Comparison of ENCODE assay signal across 8 mouse cellular contexts in genomic region chr14:72982981-72983436, GRCm38 (mm10).
DNase-seq lines count a peak whose midpoint lies in the region; ATAC-seq and TF ChIP-seq lines count a peak whose summit lies in the region.

No protein-coding gene starts in this region.

- no peak for ATAC-seq in liver, embryonic 11.5 days (replicated peaks; ENCODE audit: low FRiP score)
- ATAC-seq in liver, embryonic 16.5 days (ENCODE audit: low read depth): no peak
- no peak for ATAC-seq in cerebellum, adult (ENCODE audit: insufficient number of reproducible peaks, low FRiP score, low TSS enrichment)

- no peaks in the 10 kb centered on the region for H3K27me3 ChIP-seq in liver, embryonic 11.5 days (replicated peaks; ENCODE audit: control insufficient read depth, insufficient read depth, low read length)
- H3K27me3 ChIP-seq in heart, embryonic 10.5 days (ENCODE audit: insufficient read depth, poor library complexity, severe bottlenecking): no peaks in the 10 kb centered on the region
- no peaks in the 10 kb centered on the region for H3K27me3 ChIP-seq in liver, embryonic 16.5 days (ENCODE audit: control insufficient read depth, insufficient read depth, low read depth, low read length)

- H3K27ac ChIP-seq in liver, embryonic 11.5 days (ENCODE audit: low read depth, low read length): no peak overlapping the region
- H3K27ac ChIP-seq in heart, embryonic 10.5 days: no peak overlapping the region
- H3K27ac ChIP-seq in liver, embryonic 16.5 days (ENCODE audit: low read length): no peak overlapping the region

- TF ChIP-seq POLR2A in brain, embryonic 14.5 days (IDR thresholded peaks at IDR 0.05; ENCODE audit: borderline replicate concordance, extremely low read depth, insufficient read depth, insufficient read length, poor library complexity, severe bottlenecking): no peak

- H3K4me2 ChIP-seq in liver, embryonic 11.5 days: peak overlapping the region; percentile 40; the same call in 1 of the 2 replicates
- peak overlapping the region; percentile 44 for H3K4me2 ChIP-seq in liver, embryonic 16.5 days (ENCODE audit: low read depth, low read length)

- no peaks in the 10 kb centered on the region for H3K36me3 ChIP-seq in liver, embryonic 11.5 days (ENCODE audit: control insufficient read depth, insufficient read depth, low read length)
- no peaks in the 10 kb centered on the region for H3K36me3 ChIP-seq in heart, embryonic 10.5 days
- no peaks in the 10 kb centered on the region for H3K36me3 ChIP-seq in liver, embryonic 16.5 days (ENCODE audit: control insufficient read depth, insufficient read depth)

- no peak for TF ChIP-seq CTCF in brain, embryonic 14.5 days (IDR thresholded peaks at IDR 0.05; ENCODE audit: borderline replicate concordance, extremely low read depth, insufficient read depth, insufficient read length)

- no peaks in the 10 kb centered on the region for H3K4me1 ChIP-seq in liver, embryonic 11.5 days (replicated peaks; ENCODE audit: control insufficient read depth, insufficient read depth, low read length)
- no peaks in the 10 kb centered on the region for H3K4me1 ChIP-seq in heart, embryonic 10.5 days
- no peaks in the 10 kb centered on the region for H3K4me1 ChIP-seq in liver, embryonic 16.5 days (ENCODE audit: control insufficient read depth, low read depth, low read length)

- DNase-seq in liver, embryonic 11.5 days (ENCODE audit: low spot score): no peak
- DNase-seq in liver: no peak
- peak; percentile 43 for DNase-seq in brain, embryonic 14.5 days (ENCODE audit: low read depth)
- no peak for DNase-seq in heart, embryonic 10.5 days (ENCODE audit: low spot score)
- DNase-seq in urinary bladder, postnatal 10 days (ENCODE audit: low spot score): no peak
- DNase-seq in layer of hippocampus, postnatal 10 days (ENCODE audit: low spot score in 2 of 2): no peak

- no peaks in the 10 kb centered on the region for H3K9me3 ChIP-seq in liver, embryonic 11.5 days (ENCODE audit: control insufficient read depth, low read length)
- H3K9me3 ChIP-seq in heart, embryonic 10.5 days: no peaks in the 10 kb centered on the region
- H3K9me3 ChIP-seq in liver, embryonic 16.5 days (replicated peaks; ENCODE audit: control insufficient read depth, low read length): no peaks in the 10 kb centered on the region

- no peak overlapping the region for H3K9ac ChIP-seq in liver, embryonic 11.5 days (ENCODE audit: low read depth, low read length)
- H3K9ac ChIP-seq in liver, embryonic 16.5 days (ENCODE audit: low read depth, low read length): no peak overlapping the region

- no peak overlapping the region for H3K4me3 ChIP-seq in liver, embryonic 11.5 days (ENCODE audit: low read depth, low read length)
- H3K4me3 ChIP-seq in heart, embryonic 10.5 days: 0 out of 2 replicates have a peak overlapping the region, but pooled peaks have one; percentile 24
- no peak overlapping the region for H3K4me3 ChIP-seq in liver, embryonic 16.5 days (ENCODE audit: low read depth, low read length)

- 60% methylated on average over 12 of the region's 12 CpGs for WGBS in liver, embryonic 11.5 days
- WGBS in heart, embryonic 10.5 days: 70% methylated on average over 12 of the region's 12 CpGs
- 61% methylated on average over 12 of the region's 12 CpGs for WGBS in liver, embryonic 16.5 days (ENCODE audit: insufficient replicate concordance)
